Mouse (Mus musculus) thymus, postnatal 10 days (tissue): ENCODE measurements at regions not wholly inside any gene's neighbourhood (a gene's known extent, or its start where the extent isn't known, plus 50 kb on each side); places are given as distances from the start of the nearest gene placed in this dataset.
"Not testable (repeated sequence)": the region's sequence is repeated elsewhere in the genome, so short reads cannot be mapped to it uniquely, and the experiment has no call there.

Source experiments
- DNase-seq, 2 experiments: peaks; one replicate each; pipeline ENCODE4 v3.0.0; 2021; ENCODE audit warnings: low spot score in 2 of 2

DNA sequence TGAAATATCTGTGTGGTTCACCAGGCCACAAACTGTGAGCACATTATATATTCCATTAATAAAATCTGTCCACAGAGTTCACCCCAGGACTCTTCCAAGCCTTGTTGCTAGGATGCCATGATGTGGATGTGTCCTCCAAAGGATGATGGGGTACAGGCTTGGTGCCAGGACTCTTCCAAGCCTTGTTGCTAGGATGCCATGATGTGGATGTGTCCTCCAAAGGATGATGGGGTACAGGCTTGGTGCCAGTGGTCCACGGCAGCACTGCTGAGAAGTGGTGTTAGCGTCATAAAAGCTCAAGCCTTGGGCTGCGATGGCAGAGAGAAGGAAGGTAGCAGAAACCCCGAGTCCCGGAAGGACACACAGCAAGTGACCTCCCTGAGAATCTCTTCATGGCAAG lies 153.4 kb downstream of the Srek1 start:
- not testable (repeated sequence) for DNase-seq

DNA sequence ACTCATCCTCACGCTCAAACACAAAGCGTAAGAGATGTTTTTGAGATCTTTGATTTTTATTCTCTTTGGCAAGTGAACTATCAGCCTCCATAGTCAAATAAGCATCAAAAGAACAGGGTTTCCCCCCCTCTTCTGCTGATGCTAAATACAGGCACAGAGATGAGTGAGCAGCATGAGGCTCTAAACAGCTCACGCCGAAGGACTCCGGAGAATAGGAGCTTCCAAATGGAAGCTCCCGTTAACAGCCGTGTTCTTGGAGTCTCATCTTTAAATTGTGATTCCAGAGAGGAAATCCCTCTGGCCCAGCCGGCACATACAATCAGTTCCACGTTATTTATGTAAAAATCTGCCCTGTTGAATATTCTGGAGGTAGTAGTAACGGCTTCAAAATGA lies 161.1 kb downstream of the Srek1 start:
- DNase-seq: no peak

DNA sequence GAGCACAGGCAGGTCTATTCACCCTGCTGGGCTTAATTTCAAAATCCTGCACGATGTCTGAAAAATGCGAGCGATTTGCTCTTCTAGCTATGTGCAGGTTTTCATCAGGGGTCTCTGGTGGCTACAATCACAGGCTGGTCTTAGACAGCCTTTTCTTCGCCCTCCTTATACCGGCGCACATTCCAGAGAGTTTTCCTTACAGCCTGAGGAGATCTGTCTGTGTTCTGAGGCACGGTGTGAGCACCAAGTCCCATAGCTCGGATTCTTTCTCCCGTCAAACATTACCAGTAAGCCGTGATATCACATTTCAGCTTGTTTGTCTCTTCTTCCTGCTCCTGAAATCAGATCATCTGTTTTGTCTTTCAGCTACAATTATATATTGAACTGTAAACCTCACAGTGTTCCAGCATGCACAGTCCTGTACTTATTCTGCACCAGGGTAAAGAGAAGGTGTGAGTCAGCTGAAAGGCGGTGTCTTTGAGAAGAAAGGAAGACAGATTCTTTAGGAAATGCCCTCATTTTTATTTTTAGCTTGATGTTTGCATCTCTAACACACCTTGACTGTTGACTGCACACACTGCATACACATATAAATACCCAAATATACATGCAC lies 161.6 kb downstream of the Srek1 start:
- no peak for DNase-seq

DNA sequence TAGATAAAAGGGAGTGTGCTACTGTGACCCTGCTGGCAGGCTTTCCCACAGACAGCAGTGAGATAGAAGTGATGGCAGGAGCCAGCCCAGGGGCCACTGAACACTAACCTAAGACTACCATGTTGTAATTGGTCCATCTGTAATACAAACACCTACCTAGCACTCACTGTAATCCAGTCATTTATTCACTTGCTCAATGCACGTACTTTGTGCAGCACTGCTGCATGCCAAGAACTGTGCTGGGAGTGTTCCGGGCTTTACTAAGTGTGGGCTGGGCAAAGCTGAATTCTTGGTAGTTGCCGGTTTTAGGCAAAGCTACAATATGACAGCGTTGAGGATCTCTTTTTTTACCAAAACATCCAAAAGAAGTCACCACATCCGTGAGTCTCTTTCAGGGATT lies 172.1 kb downstream of the Srek1 start:
- DNase-seq: no peak

DNA sequence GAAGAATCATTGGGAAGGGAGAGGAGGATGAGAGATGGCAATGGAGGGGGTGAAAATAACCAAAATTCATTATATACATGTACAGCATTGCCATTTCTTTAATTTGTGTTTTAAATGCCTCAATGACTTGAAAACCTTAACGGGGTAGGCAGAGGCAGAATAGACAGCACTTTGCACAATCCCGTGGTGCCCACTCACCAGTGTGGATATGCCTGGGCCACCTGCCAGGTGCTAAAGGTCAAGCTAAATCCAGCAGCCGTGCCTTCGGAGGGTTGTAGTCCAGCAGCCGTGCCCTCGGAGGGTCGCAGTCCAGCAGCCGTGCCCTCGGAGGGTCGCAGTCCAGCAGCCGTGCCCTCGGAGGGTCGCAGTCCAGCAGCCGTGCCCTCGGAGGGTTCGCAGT lies 182.0 kb downstream of the Srek1 start:
- no peak for DNase-seq

DNA sequence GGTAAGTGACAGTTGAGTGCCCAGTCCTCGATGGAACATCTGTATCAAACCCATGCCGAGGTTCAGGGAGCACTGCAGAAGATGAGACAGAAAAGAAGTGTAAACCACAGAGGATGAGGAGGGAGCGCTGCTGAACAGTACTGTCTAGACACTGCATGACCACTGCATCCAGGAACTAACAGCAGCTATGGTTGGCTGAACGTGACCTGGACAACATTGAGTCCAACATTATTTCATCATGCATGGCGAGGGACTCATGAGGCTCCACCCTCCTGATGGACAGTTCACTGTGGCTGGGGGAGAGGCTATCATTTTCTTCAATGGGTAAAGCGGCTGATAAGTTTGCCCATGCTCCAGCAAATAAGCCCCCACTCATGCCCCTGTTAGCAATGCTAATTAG lies 182.5 kb downstream of the Srek1 start:
- DNase-seq: no peak

DNA sequence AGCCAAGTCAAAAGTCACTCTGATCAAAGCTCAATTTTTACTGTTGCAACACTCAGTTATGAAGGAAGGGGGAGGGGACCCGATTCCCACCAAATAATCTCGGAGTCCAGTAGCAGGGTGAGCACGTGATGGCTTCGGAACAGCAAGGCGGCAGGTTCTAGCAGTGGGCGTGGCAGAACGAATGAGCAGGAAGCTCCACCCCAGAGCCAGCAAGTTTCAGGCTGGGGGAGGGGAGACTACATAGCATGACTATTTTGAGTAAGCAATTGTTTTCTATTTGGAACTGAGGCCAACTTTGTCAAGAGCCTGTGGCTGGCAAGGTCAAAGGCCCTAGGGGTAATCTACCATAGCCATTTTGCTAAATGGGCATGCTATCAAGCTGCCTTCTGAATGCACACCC lies 183.0 kb downstream of the Srek1 start:
- DNase-seq: not testable (repeated sequence)

DNA sequence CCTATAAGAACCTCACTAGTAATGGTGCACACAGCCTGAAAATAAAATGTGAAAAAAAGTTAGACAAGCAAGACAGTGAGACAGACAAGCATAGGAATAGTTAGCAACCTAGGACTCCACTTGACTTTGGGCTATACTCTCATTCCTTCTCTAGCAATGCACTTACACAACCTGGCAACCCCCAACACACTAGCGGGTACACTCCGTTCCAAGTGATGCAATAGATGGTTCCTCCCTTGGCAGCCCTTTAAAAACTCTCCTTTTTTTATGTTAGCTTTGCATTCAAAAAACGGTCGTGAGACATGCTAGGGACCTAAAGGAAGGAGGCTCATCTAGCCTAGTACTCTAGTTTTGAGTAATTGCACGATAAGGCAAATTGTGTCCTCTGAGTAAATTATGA lies 184.8 kb downstream of the Srek1 start:
- no peak for DNase-seq

DNA sequence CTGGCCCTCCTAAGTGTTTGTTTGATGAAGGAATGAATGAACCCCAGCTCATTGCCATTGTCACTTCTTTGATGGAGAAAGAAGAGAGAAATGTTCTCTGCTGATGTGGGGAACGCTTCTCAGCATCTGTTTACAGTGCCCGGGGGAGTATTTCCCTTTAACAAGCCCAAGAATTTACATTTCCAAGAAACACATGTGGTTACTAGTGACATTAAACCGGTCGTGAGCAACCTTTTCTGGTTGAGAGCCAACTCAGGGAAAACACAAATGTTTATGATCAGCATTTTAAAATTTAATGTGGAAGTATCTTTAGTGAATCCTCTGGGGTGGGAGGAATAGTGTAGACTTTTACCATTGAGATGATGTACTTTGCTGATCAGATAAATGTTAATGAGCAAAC lies 197.6 kb downstream of the Srek1 start:
- no peak for DNase-seq

DNA sequence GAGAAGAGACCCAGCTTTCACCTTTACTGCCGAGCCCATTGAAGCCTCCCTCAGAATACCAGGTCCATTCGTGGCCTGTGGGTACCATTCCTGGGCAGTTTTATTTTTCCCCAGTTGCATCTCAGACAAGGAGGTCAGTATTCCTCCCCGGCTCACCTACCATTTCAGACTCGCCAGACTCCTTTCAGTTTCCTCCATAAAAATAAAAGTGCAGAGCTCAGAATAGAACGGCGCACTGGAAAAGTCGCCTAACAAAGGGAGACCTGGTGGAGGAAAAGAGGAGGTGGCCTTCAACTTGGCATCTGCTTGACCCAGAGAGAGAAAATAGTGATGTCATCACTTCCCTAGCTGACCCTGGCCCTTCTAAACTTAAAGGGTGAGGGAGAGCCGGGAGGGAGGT lies 209.7 kb downstream of the Srek1 start:
- no peak for DNase-seq

DNA sequence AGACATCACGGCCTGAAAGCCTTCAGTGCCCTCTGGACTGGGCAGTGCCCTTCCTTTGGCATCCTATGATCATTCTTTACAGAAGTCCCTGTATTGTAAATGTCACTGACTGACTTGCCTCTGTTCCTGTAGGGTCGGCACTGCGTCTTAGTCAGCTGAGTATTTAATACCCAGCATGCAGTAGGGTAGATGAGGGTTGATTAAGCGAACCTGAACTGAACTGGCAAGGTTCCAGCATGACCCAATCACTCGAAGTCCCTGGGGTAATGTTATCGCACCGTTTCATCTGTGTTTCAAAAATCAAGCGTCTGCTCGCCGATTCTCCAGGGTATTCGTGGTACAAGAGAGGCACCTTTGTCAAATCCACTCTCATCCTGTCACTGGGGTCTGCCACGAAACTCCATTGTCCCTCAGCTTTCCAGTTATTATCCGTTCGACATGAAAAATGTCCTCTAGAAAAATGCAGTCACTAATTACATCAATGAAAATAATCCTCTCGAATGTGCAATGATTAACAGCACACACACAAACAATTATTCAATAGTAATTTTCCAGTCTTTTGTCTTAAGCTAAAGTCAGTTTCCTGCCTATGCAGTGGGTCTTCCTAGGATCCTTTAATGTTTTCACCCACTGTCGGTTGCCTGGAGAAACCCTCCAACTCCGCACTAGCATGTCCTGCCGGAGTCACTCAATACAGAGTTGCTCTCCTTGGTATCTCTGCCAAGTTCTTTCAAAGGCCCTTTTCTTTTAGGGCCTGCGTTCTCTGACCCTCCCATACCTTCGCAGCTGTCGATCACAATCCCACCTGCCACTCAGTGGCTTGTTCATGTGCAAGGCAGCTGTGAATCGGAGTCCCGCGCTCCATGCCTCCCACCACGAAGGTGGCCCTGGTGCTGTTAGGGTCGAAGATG lies 212.4 kb downstream of the Srek1 start:
- no peak for DNase-seq

DNA sequence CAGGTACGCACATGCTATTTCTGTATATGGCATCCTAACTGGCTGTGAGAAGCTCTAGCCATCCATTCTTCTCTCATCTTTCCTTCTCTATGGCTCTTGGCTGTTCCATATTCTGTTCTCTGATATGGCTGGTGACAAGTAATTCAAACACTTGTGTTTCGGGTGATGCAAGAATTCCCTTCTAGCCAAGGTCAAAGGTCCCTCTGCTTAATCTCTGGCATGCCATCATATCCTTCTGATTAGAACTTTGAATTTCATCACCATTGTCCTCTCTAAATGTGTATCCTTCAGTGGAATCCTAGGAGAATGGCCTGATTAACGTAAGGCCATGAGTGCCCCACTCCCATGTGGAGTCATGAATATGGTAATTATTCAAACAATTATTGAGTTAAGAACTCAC lies 215.5 kb downstream of the Srek1 start:
- DNase-seq: no peak

DNA sequence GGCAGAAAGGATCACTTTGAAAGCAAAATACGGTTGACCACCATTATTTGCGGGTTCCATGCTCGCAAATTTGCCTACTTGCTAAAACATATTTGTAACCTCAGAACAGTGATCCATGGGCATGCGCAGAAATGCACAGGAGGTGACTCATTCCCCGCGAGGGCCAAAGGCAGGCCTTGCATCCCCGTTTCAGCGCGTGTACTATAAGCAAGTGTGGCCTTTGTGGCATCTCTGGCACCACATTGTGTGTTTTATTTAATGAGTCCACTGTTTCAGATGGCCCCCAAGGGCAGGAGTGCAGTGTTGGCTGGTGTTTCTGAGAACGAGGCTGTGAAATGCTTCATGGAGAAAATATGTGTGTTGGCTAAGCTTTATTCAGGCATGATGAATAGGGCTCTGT lies 205.3 kb upstream of the Mast4 start:
- no peak for DNase-seq

DNA sequence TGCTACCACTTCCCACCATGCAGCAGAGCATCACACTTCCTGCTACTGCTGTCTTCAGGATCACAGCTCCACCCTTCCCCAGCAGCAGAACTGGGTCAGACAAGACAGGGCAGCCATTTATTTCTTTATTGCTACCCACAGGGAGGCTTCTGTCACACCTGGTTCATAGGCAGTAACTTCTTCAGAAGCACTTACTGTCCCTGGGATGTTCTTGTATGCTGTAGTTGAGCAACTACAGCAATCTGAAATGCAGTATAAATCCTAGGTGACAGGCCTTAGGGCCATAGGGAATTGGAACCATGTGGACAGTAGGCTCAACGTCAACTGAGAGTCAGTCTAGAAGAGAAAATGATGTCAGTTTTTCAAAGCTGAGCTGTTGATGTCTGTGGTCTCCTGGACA lies 179.5 kb upstream of the Mast4 start:
- DNase-seq: no peak

DNA sequence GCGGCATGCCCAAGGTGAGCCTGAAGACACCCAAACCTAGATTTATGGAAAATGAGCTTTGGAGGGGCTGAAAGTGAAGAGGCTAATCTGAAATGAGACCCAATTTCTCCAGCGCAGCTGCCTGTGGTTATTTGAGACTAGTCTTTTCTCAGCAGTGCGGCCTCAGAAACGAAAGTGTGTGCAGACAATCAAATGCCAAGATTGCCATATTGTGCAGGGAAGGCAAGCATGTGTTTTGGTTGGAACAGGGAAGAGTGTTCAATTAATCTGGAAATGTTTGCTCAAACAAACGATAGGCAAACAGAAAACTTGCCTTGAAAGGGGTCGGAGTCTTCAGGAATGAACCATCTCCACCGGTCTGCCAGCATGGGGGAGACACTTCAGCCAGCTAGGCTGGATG lies 178.2 kb upstream of the Mast4 start:
- DNase-seq: no peak

DNA sequence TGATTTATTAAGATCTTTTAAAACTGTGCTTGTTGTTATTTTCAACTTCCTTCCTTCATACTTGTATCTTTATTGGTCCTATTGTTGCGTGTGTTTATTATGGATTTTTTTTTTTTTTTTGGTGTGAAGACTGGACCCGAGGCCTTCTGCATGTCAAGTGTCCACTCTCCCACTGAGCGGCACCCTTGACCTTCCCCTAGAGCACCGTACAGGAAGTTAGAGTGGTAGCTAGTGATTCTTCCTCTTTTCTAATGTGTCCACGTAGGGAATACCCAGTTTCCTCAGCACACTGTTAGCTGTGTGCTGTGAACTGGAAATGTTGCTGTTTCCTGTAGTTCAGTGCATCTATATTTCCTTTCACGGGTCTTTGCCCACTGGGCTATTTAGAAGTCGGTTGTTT lies 170.7 kb upstream of the Mast4 start:
- DNase-seq: no peak

DNA sequence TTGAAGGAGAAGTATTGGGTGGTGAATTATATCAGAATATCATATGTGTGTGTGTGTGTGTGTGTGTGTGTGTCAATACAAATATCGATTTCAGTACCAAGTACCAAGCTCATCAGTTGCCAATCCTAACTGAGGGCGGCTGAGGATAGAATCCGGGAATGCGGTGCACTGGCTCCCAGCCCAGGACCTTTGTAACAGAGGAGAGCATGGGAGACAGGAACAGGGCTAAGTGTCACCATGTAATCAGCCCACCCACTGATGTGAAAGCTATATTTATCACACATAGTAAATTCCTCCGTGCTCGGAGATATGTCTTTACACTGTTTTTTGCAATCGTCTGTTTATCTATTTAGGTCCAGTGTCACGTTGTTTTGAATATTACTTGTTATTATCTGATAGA lies 165.1 kb upstream of the Mast4 start:
- DNase-seq: no peak

DNA sequence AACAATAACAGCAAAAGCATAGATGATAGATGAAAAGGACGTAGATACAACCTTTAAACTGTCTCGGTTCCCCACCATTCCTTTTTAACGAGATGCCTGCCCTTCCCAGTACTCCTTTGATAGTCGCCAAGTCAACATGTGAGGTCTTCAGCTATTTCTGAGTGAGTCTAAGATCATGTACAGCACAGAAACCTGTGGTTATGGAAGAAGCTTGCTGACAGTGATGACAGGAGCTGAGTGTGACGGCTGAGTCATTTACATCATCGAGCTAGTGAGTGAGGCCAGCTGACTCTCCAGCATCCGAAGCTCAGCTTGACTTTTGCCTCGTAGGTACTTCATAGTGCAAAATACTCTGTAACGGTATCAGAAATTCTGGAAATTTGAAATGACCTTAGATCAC lies 160.1 kb upstream of the Mast4 start:
- DNase-seq: no peak

DNA sequence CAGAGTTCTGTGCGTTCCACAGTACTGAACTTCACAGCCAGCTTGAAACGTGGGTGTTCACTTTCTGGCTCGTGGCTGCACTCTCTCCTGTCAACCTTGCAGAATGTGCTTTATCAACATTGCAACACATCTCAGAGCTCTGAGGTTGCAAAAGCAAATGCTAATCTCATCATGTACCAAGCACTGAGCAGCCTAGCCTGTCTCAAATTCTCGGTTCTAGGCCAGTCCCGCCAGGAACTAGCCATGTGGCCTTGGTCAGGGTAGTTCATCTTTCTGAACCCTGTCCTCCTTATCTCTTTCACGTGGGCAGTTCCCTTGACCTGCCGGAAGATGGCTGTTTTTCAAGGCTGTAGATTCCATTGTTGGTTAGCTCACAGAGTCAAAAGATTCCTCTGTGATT lies 159.3 kb upstream of the Mast4 start:
- DNase-seq: no peak

DNA sequence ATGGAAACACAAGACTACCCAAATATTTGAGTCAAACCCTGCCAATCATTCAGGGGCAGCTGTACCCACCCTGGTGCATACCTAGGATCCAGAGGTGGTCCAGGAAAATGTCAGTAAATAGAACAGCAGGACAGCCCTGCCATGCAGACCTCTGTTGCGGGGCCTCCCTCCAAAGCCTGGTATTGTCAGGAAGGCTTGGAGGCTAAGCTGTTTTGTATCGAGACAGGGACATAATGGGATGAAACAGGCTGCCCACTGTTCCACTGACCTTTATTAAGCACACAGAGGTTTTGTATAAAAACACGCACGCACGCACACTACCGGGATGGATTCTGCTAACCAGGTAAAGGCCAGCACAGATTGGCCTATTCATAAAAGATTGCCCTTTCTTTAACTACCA lies 155.8 kb upstream of the Mast4 start:
- no peak for DNase-seq

DNA sequence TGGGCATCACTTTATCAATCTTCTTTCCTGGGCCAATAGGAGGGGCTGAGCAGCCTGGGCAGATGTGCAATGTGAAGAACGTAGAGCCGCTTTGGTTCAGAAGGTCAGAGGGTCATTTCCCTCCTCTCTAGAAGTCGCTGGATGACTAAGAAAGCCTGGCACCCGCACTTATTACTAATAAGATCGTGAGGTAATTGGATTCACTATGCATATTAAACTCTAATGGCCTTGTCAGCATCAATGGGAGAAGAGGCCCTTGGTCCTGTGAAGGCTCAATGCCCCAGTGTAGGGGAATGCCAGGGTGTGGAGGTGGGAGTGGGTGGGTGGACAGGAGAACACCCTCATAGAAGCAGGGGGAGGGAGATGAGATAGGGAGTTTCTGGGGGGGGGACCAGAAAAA lies 149.8 kb upstream of the Mast4 start:
- no peak for DNase-seq

DNA sequence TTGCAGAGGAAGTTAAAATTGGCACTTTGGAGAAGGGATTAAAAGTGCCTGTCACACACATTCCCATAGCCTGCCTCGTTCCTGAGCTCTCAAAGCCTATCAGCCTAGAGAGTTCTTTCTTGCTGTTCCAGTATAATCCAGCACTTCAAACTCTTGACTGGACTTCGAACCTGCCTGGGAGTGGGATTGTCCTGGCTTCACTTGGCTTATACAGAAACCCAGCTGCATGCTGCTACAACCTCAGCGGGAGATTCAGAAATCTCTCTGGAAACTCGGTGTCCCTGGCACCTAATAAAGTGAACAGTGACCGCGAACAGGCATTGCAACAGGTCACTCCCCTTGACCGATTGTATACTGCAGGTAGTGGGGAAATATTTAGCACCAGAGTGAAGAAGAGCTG lies 149.1 kb upstream of the Mast4 start:
- DNase-seq: no peak

DNA sequence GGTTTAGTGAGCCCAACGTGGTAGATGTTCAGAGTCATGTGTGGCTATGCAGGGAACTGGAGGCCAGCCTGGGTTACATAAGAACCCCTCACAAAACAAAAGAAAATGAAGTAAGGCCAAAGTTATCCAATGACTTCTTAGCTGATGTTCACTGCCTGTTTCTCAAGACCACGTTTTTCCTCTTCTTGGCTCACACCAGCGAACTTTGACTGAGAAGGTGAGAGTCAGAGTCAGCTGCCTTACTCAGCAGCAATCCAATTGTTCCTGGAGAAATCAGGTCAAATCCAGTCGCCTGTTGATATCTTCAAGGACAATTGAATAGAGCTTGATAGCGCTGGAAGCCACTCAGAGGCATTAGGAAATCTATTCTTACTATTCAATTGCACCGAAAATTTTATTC lies 142.0 kb upstream of the Mast4 start:
- no peak for DNase-seq

DNA sequence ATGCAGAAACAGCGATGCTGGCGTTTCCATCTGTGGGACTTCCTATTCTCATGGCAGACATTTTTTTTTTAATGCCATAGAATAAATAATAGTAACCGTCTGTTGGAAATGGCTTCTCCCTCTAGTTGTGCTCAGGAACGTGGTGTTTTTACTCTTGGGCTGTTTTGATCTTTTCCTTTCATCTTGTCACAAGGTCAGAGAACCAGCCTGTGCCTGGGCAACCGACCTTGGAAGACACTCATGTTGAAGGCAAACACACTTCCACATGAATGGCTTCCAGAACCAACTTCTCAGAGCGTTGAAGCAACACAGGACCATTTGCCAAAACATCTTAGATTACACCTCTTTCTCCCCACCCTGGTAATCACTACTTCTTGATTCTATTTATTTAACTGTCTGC lies 137.9 kb upstream of the Mast4 start:
- no peak for DNase-seq
